Mouse (Mus musculus): ENCODE results near the gene Olfr25.

The Olfr25 gene

DNA sequence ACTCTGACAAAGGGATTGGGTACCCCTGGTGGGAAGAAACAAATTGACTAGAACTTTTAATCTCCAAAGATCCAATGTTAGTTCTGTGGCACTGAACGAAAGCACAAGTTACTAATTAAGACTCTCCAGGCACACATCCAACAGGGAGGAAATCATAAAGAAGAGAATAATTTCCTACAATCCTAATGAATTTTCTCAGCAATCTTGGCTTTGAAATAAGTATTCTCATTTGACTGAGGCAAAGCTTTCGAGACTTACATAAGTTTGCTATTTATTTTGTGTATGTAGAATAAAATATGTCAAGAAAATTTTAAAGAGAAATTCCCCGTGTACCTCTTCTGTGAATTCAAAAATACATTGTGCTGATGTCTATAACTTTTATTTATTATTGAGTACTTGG is at the start of gene Olfr25:
TSS of gene Olfr25 (plus strand) at position 301 of the 400 bp plus-strand sequence.
- DNase-seq (ENCODE audit: extremely low spot score, low read depth, low spot score) = no peak

DNA sequence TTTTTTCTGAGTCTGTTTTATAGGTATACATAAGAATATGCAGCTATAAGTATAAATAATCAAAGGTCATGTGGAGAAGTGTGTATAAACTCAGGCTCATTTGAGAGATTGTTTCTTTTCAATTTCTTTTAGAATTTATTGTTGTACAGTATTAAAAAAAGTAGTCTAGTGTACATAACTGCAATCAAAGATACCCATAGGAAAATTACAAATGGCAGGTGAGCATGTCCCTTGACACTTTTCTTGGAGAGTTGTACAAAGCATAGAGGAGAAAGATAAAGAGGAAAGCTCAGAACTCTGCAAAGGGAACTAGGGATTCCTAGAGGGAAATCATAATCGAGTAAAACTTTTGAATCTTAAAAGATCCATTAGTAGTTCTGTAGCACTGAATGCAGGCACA is 38.1 kb upstream of the Olfr25 start, which contains the start of gene Olfr896-ps1:
TSS of gene Olfr896-ps1 (plus strand) at position 301 of the 400 bp plus-strand sequence.
- no peak for DNase-seq (ENCODE audit: extremely low spot score, low read depth, low spot score)

DNA sequence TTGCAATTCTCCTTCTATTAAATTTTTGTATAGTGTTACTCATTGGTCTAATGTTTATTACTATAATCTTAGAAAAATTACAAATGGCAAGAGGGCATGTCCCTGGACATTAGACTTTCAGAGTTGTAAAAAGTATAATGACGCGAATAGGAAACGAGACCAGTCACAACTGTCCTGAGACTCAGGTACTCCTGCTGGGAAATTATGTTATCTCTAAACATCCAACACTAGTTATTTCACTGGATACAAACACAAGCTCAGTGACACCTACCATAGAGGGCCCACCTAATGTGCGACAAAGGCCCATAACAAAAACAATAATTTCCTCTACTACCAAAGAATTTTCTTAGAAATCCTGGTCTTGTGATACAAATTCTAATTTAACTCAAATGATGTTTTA is 19.3 kb downstream of the Olfr25 start, which contains the start of gene Olfr898:
TSS of gene Olfr898 (plus strand) at position 301 of the 400 bp plus-strand sequence.
- DNase-seq (ENCODE audit: extremely low spot score, low read depth, low spot score) = no peak

DNA sequence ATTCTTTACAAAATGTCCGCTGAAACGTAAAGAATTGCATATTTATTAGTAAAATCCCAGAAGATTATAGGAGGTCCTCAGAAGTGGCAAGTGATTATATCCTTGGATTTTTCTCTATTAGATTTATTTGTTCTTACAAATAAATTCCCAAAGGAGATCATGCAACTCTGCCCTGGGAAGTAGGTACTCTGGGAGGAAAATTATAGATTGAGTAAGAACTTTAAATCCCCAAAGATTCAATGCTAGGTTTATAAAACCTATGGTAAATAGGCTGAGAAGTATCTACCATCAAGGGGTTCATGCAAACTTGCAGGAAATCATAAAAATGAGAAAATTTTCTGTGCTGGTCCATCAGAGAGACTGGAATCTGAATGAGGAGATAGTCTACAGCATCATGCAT is 37.7 kb downstream of the Olfr25 start, which contains the start of gene Olfr250:
TSS of gene Olfr250 (plus strand) at position 301 of the 400 bp plus-strand sequence.
- DNase-seq (ENCODE audit: extremely low spot score, low read depth, low spot score) = no peak

DNA sequence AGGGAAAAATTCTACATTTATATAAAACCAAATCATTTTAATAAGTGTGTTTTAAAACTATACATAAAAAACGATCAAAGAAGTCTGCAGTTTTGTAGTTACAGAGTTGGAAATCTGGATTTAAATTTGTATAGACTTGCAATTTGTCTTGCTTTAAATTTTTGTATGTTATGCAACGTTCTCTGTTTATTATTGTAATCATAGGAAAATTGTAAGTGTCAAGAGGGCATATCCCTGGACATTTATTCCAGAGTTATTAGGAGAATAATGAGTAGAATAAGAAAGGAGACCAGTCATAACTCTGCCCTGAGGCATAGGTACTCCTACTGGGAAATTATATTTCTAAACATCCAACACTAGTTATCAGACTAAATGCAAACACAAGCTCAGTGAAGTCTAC is 47.9 kb downstream of the Olfr25 start, which contains the start of gene Olfr251:
TSS of gene Olfr251 (plus strand) at position 301 of the 400 bp plus-strand sequence.
- no peak for DNase-seq (ENCODE audit: extremely low spot score, low read depth, low spot score)
